Mouse (Mus musculus) CD4-positive helper T cell, adult 2 months (primary cell): Measurements from ENCODE around the gene 2310022A10Rik.

Experiments used
- DNase-seq: peaks from one replicate; pipeline ENCODE4 v3.0.0-alpha.2; 2012; ENCODE audit warnings: low read depth, missing footprints, low spot score

The 2310022A10Rik gene

DNA sequence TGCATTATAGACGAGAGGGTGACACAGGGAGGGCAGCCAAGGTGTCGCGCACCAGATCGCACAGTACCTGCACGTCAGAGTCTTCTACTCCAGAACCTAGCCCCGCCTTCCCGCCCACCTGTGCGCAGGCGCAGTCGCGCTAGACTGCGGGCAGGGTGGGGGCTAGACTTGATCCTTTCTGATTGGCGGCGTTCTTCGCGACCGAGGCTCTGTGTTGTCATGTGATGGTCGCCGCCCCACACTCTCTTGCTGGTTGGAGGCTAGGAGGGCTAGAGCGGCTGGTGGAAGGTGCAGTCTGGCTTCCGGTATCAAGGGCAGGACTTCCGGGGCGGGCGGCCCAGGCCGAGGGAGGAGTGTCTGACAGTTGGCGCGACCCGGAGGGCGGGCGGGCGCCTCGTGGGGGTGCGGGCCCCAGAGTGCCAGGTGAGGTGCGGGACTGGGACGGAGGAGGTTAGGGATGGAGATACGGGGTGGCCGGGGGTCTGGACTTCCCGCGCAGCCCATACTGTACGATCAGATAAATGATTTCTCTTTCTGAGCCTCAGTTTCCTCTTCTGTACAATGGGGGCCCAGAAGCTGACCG, at the start of gene 2310022A10Rik, which contains the start of gene Pld3:
2310022A10Rik (plus strand) TSS at position 303 of the 583 bp plus-strand sequence.
Pld3 (minus strand) TSS at position 288 of the 583 bp plus-strand sequence.
- DNase-seq = peak; percentile 98

DNA sequence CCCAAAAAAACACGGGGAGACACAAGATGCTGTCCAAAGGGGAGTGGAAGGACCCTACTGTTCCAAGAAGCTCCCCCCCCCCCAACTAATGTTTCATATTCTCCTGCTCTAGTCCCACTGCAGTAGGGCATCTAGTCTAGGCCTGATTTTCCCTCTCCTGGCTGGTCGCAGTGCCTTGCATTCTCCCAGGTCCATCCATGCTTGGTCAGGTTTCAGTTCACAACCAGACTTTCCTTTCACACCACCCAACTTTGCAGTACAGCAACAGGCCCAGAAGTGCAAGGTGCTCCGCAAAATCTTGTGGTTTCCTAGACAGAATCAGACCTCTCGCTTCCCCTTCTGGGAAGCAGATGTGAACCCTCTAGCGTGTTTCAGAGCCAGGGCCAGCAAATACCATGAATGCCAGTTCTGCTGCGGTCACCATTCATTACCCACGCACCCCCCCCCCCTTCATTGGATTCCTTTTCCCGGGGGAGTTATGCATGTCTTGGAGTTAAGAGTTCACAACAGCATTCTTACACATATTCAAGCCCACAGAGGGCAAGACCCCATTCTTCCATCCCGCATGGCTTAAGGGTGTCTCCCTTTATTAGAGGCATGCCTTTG, 46.2 kb upstream of the 2310022A10Rik start:
- DNase-seq = no peak

DNA sequence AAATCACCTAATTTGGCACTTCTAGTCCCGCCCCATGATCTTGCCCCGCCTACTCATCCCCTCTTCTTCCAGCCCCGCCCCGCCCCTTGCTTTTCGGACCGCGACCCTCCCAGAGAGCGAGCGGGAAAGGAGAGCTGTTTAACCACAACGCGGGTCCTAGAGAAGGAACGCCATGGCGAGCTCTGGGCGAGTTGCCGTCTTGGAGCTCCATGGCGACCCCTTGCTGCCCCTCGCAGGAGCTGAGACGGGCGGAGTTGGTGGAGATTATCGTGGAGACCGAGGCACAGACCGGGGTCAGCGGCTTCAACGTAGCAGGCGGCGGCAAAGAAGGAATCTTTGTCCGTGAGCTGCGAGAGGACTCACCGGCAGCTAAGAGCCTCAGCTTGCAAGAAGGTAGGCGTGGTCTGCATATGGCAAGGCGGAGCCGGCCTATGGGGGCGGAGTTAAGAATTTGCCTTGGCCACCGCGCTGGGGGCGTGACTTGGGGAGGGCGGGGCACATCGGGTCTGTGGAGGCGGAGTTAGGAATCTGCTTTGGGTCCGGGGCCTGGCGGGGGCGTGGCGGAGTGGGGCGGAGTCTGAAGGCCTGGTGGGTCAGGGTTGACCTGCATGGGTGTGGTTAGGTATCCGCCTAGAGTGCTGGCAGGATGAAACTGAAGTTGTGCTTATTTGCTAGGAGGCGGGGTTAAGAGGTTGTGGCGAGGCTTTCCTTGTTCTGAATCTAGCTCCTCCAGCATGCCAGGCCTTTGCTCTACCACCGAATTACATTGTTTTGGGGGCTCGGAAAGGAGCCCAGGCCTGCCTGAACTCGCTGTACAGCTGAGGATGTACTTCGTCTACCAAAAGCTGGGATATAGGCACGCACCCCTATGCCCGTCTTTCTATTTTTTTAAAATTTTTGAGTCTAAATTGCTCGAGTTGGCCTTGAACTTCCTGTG, 45.1 kb upstream of the 2310022A10Rik start:
- DNase-seq = peak; percentile 96

DNA sequence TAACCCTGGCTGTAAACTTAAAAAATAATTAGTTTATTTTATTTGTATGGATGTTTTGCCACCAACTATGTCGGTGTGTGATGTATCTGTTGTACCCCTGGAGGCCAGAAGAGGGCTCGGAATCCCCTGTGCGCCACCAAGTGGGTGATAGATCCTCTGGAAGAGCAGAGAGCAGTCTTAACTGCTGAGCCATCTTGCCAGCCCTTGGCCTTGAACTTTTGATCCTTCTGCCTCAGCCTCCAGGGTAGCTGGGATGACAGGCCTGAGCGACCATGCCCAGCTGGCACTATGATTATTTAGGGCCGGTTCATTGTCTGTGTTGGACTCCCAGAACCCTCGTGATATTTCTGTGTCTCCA, 44.4 kb upstream of the 2310022A10Rik start:
- DNase-seq = peak; percentile 84

DNA sequence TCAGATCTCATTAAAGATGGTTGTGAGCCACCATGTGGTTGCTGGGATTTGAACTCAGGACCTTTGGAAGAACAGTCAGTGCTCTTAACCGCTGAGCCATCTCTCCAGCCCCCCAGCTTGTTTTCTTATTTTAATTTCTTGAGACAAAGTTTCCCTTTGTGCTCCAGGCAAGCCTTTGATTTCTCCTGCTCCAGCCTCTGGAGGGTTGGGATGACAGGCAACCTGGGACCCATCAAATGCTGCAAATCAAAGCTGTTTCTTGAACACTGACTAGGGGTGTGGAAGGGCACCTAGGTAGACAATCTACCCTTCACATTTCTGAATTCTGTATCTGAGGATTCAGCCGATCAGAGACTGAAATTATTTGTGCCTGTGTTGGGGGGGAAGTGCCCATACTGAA, 42.2 kb upstream of the 2310022A10Rik start:
- DNase-seq = no peak

DNA sequence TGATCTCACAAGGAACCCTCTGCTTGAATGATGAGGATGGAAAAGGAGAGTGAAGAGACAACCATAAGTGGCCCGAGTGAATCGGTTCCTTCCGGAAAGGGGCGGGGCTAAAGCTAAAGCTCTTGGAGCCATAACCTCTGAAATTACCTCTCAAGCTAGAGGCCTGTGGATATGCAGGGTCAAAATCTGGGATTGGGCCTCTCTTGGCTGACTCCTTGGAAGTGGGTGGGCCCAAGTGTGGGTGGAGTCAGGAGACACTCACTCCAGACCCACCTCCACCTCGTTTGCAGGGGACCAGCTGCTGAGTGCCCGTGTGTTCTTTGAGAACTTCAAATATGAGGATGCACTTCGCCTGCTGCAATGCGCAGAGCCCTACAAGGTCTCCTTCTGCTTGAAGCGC, 38.1 kb upstream of the 2310022A10Rik start:
- no peak for DNase-seq

DNA sequence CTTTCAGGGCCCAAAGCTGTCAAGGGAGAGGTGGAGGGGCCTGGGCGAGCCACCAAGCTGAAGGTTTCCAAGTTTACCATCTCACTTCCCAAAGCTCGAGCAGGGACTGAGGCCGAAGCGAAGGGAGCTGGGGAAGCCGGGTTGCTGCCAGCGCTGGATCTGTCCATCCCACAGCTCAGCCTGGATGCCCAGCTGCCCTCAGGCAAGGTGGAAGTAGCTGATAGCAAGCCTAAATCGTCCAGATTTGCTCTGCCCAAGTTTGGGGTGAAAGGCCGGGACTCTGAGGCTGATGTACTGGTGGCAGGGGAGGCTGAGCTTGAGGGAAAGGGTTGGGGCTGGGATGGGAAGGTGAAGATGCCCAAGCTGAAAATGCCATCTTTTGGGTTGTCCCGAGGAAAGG, 34.7 kb upstream of the 2310022A10Rik start:
- no peak for DNase-seq

DNA sequence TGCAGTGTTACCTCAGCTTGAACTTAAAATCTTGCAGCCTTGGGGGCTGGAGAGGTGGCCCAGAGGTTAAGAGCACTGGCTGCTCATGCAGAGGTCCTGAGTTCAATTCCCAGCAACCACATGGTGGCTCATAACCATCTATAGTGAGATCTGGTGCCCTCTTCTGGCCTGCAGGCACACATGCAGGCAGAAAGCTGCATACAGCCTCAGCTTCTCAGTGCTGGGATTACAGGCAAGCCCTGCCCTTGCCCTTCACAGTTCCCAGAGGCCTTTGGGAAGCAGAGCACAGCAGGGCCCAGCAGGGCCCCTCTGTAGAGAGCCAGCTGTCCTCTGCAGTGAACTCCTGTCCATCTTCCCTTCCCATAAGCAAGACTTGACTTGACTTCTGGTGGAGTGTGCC, 32.9 kb upstream of the 2310022A10Rik start:
- DNase-seq = no peak

DNA sequence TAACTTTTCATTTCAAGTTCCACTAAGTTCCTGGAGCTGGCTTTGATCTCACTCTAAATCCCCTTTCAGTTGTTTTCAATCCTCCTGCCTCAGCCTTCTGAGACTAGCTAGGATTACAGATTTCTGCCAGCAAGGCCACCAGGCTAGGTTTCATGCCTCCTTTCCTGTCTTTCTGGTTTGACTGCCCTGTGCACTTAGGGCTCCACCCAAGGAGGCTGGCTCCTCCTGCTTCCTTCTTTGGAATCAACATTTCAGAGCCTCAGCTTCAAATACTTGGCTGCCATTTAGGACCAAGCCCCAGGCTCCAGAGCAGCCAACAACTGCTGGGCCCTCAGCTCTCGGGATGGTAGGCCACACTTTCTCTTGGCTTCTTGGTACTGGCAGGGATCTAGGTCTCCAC, 32.4 kb upstream of the 2310022A10Rik start:
- no peak for DNase-seq

DNA sequence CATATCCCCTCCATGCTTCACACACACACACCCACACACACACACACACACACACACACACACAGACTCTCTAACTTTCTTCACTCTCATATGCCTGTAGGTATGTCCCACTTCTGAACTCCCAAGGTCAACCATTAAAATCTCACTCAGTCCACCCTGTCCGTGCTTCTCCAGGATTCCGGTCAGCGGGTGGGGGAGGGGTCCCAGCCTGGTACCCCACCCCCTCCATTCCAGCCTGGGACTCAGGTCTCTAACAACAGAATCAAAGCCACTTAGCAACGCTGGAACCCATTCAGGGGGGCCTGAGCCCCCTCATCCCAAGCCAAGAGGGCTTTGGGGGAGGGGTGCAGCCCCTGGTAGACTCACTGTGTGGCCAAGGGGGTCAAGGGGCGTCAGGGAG, 30.1 kb upstream of the 2310022A10Rik start, which contains the start of gene Hipk4:
Hipk4 (plus strand) TSS at position 301 of the 400 bp plus-strand sequence.
- no peak for DNase-seq

DNA sequence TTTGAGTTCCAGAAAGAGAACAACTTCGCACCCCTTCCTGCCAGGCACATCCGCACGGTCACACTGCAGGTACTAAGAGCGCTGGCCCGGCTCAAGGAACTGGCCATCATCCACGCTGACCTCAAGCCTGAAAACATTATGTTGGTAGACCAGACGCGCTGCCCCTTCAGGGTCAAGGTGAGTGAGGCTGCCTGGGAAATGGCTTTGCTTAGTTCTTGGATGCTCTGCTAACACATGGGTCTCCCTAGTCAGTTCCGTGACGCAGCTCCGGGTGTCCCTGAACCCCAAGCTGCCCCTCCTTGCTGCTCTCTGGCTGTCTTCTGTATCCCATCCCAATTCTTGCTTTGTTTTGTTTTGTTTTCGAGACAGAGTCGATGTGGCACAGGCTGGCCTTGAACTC, 29.2 kb upstream of the 2310022A10Rik start:
- no peak for DNase-seq

DNA sequence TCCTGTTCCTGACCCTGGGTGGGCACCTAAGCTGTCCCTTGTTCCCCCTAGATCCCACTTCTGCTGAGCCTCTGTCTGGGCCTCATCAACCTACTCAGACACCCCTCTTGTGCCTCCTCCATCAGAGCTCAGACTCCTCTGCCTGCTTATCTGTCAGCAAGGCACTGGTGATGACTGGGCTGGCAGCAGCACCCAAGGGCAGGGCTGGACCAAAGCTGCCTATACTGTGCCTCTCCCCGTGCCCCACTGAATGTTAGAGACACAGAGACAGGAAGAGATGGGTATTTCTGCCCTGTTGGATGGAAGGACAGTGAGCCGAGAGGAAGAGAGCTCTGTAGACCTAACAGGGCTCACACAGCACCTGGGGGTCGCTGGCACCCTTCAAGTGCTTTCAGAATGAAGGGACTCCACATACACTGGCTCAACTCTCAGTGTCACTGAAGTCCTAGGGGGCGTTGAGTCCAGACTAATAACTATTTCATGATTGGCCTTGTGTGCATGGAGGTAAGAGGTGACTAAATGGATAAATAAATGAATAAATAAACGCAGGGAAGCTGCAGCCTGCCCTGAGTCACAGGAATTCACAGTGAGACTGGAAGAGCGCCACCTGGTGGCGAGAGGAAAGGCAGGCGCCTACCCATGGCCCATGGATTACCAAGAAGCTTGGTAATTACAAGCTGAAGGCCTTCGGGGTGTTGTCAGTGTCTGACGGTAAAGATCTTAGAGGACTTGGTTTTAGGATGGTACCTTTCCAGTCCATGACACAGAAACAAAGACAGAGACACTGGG, 26.8 kb upstream of the 2310022A10Rik start:
- peak; percentile 78 for DNase-seq

DNA sequence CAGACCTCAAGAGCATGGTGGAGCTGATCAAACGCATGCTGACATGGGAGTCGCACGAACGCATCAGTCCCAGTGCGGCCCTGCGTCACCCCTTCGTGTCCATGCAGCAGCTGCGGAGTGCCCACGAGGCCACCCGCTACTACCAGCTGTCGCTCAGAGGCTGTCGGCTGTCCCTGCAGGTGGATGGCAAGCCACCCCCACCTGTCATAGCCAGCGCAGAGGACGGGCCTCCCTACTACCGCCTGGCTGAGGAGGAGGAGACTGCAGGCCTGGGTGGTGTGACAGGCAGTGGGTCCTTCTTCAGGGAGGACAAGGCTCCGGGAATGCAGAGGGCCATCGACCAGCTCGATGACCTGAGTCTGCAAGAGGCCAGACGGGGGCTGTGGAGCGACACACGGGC, 24.0 kb upstream of the 2310022A10Rik start:
- DNase-seq = no peak

DNA sequence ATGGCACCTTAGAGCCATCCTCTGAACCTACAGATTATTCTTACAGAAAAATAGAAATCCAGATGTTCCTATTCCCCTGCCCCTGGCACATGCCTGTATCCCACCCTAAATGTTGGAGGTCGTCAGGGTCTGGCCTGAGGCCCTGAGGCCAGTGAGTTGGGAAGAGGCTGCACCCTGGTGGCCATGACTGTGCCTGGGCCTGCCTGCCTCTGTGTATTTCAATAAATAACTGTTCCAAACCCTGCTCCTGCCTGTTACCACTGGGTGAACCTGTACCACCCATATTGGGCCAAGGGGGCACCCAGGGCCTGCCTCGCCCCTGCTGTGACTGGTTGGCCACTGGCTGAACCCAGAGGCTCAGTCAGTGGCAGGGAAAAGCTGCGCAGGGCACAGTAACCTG, 22.1 kb upstream of the 2310022A10Rik start:
- no peak for DNase-seq

DNA sequence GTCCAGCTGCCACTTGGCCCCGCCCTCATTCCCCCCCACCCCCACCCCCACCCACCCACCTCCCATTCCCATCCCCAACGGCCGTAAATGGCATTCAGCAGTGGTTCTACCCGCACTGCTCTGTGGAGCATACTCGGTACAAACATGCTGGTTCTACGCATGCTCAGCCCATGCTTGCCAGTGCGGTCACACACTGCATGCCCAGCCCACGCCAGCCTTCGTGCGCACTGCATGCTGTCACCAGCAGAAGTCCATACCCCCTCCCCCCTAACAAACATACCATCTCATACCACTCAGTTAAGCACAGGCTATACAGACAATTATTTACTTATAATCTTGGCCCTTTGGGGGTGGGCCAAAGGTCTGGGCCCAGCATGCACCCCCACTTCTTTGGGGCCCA, 21.3 kb upstream of the 2310022A10Rik start:
- no peak for DNase-seq

DNA sequence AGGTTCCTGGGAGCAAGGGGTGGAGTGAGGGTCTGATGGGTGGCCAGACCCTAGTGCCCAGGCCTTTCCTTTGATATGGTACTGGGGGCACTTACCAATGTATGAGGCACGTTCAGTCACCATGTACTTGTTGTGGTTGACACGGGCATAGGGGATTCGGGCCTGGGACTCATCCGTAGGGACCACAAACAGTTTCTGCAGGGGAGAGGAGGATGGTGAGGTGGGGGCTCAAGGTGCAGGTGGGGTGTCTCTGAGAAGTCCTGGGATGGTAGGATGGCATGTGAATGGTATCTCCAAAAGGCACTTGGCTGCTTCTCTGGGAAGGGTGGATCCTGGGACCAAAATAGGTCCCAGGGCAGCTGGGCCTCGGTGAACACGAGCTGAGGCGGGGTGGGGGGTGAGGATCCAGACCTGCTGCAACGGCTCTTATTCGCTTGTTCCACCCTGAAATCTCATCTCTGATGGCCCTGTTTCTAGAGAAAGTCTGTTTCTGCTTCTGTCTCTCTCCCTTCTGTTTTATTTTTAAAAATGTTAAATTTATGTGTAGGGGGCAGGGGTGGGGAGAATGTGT, 20.5 kb upstream of the 2310022A10Rik start:
- DNase-seq = no peak

DNA sequence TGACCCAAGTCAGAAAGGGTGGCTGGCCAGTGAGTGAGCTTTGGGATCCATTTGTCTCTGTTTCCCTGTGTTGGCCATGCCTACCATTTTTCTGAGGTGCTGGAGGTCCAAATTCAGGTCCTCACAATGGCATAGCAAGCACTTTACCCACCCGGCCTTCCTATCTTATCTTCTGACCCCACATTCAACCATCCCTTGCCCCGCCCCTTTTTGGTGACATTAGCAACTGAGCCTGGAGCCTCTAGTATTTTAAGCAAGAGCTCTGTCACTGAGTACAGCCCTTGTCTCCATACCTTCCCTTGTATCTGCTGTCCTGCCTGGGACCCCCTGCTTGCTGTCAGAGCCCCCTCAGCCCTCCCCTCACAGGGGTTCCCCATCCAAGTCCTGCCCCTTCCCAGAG, 17.6 kb upstream of the 2310022A10Rik start:
- no peak for DNase-seq

DNA sequence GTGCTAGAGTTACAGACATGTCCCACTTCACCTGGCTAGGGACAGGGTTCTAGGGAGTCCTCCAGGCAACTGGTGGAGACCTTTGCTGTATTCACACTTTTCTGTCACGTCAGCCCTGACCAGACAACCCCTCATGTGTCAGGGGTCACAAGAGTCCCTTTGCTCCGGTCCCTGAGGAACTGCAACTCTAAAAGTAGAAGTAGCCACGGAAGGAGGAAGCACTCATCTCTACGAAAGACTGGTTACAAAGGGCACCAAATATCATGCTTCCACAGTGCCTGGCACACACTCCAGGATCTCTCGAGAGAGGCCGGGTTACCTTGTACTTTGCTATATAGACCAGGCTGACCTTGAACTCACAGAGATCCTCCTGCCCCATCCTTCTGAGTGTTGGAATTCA, 16.4 kb upstream of the 2310022A10Rik start:
- DNase-seq = no peak

DNA sequence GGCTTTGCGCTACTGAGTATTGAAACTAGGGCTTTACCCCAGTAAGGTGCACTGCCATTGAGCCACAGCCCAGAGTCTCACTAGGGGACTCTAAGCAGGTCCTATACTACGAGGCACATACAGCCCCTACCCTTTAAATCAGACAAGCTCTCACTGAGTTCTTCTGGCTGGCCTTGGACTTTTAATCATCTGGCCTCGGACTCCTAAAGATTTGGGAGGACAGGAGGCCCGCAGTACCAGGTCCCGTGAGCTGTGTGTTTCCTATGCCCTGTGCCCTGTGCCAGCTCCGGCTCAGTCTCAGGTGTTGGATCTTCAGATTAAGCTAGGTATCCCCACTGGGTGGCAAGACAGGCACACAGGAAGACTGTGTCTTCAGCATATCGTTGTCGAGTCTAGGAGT, 15.0 kb upstream of the 2310022A10Rik start:
- no peak for DNase-seq

DNA sequence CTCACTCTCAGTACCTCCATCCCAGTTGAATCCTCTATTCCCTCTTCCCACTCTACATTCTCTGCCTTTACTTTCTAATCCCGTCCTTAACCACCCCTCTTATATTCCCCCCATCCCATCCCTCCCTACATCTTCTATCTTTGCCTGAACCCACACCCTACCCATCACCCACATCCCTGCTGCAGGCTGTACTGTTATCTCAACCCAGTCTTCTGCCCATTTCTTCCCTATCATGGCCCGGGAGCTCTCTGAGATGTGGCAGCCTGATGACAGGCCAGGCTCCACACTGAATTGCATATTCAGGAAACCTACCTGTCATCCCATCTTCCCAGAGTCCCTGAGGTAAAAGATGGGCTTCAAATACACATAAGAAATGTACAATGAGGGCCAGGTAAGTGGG, 14.2 kb upstream of the 2310022A10Rik start:
- no peak for DNase-seq

DNA sequence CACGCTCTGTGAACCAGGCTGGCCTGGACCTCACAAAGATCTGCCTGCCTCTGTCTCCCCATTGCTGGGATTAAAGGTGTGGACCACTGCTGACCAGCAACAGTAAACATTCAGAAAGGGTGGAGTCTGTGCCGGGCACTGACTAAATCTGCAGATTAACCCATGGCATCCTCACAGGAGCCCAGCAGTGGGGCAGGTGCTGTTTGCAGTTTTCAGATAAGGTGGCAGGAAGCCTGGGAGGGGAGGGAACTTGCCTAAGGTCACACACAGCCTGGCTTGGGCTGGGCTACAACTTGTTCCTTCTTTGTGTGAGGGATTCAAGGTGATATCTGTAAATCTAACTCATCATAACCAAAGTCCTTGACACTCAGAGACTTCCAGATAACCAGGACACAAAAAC, 12.5 kb upstream of the 2310022A10Rik start:
- peak; percentile 31 for DNase-seq
